Mouse (Mus musculus): ENCODE results near the gene Gse1. TPM values are rescaled to one million over a fixed set of nuclear protein-coding genes. Genes with fewer than 3 reads are reported as not detected.
"Not testable (repeated sequence)": the region's sequence is repeated elsewhere in the genome, so short reads cannot be mapped to it uniquely, and the experiment has no call there.

The Gse1 gene
- polyA plus RNA-seq, 1 experiment from 2014 or later = 17.8 TPM

DNA sequence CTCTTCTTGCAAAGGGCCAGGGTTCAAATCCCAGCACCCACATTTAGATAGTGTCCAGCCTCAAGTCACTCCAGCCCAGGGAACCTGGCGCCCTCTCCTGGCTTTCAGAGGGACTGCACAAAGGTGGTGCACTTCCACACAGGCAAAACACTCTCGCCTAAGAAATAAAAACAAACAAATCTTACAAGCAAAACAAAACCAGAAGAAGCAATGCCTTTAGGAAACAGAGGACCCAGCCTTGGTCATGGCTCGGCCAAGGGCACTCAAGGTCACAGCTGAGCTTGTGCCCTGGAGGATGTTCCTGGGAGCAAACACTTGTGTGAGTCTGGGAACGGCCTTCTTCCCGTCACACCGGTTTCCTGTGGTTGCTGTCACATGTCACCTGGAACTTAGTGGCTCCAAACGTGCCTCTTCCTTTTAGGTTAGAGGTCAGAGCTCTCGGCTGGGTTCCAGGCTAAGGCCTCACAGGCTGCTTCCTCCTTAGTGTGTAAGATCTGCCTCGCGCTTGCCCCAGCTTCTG is 135.4 kb downstream of the Gse1 start:
- DNase-seq (ENCODE audit: low spot score) (no peak), ATAC-seq (ENCODE audit: low FRiP score) (no peak)
- H3K4me1 ChIP-seq (replicated peaks; ENCODE audit: control insufficient read depth, insufficient read depth, low read length) = peaks cover 10% of the 10 kb centered on the region
- WGBS = 52% methylated on average over 10 of the region's 10 CpGs
- H3K4me3 ChIP-seq (ENCODE audit: low read depth, low read length) = no peak overlapping the region
- no peaks in the 10 kb centered on the region for H3K27me3 ChIP-seq (ENCODE audit: control insufficient read depth, insufficient read depth, low read length)
- H3K9ac ChIP-seq (ENCODE audit: low read depth, low read length) = no peak overlapping the region
- H3K27ac ChIP-seq (ENCODE audit: low read depth, low read length) = no peak overlapping the region
- no peaks in the 10 kb centered on the region for H3K9me3 ChIP-seq (ENCODE audit: control insufficient read depth, low read length)
- H3K36me3 ChIP-seq (ENCODE audit: control insufficient read depth, insufficient read depth, low read length) = no peaks in the 10 kb centered on the region
- H3K4me2 ChIP-seq (replicated peaks; ENCODE audit: low read depth, low read length) = no peak overlapping the region

- DNase-seq (ENCODE audit: low spot score) (no peak), ATAC-seq (ENCODE audit: low FRiP score) (no peak)
- 37% methylated on average over 7 of the region's 7 CpGs for WGBS
- H3K27ac ChIP-seq (ENCODE audit: low read depth, low read length) = no peak overlapping the region
- no peaks in the 10 kb centered on the region for H3K36me3 ChIP-seq (ENCODE audit: control insufficient read depth, insufficient read depth, low read length)
- H3K9me3 ChIP-seq (ENCODE audit: control insufficient read depth, low read length) = no peaks in the 10 kb centered on the region
- no peak overlapping the region for H3K9ac ChIP-seq (ENCODE audit: low read depth, low read length)
- H3K4me2 ChIP-seq (replicated peaks; ENCODE audit: low read depth, low read length) = no peak overlapping the region
- H3K4me3 ChIP-seq (ENCODE audit: low read depth, low read length) = no peak overlapping the region
- H3K4me1 ChIP-seq (replicated peaks; ENCODE audit: control insufficient read depth, insufficient read depth, low read length) = peaks cover 14% of the 10 kb centered on the region
- no peaks in the 10 kb centered on the region for H3K27me3 ChIP-seq (ENCODE audit: control insufficient read depth, insufficient read depth, low read length)
Observed at GRCm38 (mm10) chr8:120364093-120364725, 136.0 kb downstream of the Gse1 start.

- Histone ChIP-seq H3K4me2 (replicated peaks; ENCODE audit: low read depth, low read length) (no peak overlapping the region), H3K9me3 (ENCODE audit: control insufficient read depth, low read length) (no peaks in the 10 kb centered on the region), H3K27ac (ENCODE audit: low read depth, low read length) (no peak overlapping the region), H3K4me1 (replicated peaks; ENCODE audit: control insufficient read depth, insufficient read depth, low read length) (peaks cover 16% of the 10 kb centered on the region), H3K27me3 (ENCODE audit: control insufficient read depth, insufficient read depth, low read length) (no peaks in the 10 kb centered on the region), H3K9ac (ENCODE audit: low read depth, low read length) (no peak overlapping the region), H3K36me3 (ENCODE audit: control insufficient read depth, insufficient read depth, low read length) (no peaks in the 10 kb centered on the region), H3K4me3 (ENCODE audit: low read depth, low read length) (no peak overlapping the region)
- 82% methylated on average over 6 of the region's 6 CpGs for WGBS
- ATAC-seq (ENCODE audit: low FRiP score) (no peak), DNase-seq (ENCODE audit: low spot score) (no peak)
Observed at GRCm38 (mm10) chr8:120366840-120367239, 138.6 kb downstream of the Gse1 start.

DNA sequence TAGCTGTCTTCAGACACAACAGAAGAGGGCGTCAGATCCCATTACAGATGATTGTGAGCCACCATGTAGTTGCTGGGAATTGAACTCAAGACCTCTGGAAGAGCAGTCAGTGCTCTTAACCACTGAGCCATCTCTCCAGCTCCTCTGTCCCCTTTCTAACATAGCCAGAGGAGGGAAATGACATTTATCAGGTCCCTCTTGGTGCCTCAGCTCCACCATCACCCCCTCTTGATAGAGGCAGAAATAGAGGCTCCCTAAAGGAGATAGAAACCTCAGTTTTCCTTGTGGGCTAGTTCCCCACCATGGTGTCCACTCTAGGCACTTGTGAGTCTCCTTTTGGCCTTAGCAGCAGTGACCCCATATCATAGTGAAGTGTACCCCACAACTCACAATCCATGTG is 139.9 kb downstream of the Gse1 start:
- 79% methylated on average over 1 of the region's 1 CpGs for WGBS
- H3K9me3 ChIP-seq (ENCODE audit: control insufficient read depth, low read length); H3K27me3 ChIP-seq (ENCODE audit: control insufficient read depth, insufficient read depth, low read length); ATAC-seq (ENCODE audit: low FRiP score); H3K27ac ChIP-seq (ENCODE audit: low read depth, low read length); H3K4me3 ChIP-seq (ENCODE audit: low read depth, low read length); H3K4me2 ChIP-seq (replicated peaks; ENCODE audit: low read depth, low read length); H3K9ac ChIP-seq (ENCODE audit: low read depth, low read length); H3K36me3 ChIP-seq (ENCODE audit: control insufficient read depth, insufficient read depth, low read length); DNase-seq (ENCODE audit: low spot score): not testable (repeated sequence)
- H3K4me1 ChIP-seq (replicated peaks; ENCODE audit: control insufficient read depth, insufficient read depth, low read length) = peaks cover 16% of the 10 kb centered on the region

DNA sequence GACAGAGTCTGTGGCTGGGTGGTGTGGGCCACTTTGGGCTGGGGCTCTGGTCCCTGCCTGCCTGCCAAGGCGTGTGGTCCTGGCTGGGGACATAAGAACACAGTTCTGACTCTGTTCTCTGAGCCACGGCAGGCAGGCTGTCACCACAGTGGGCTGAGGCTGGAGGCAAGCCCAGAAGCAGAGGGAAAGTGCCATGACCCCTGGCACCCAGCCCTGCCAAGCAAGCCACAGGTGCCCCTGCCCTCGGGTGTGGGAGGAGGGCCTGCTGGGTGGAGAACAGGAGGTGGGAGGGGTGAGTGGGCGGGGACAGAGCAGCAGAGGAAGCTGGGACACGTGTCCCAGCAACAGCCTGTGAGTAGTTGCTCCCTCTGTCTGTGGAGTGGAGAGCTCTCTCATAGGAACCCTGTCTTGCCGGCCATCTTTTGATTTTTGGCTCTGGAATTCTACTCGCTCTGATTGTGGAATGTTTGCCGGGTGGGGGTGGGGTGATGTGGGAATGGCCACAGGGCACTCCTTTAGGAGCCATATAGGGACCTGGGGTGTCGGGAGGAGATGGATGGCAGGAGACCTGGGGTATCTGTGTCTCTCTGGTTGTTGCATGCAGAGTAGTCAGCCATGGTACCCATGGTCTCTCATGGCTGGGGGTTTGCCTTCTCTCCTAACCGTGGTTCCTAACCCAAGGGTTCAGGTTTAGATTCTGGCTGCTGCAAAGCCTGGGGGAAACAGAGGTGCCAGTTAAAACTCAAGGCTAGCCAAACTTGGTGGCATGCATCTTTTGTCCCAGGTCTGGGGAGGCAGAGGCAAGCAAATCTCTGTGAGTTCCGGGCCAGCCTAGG is 140.8 kb downstream of the Gse1 start:
- no peaks in the 10 kb centered on the region for H3K9me3 ChIP-seq (ENCODE audit: control insufficient read depth, low read length)
- H3K27me3 ChIP-seq (ENCODE audit: control insufficient read depth, insufficient read depth, low read length) = no peaks in the 10 kb centered on the region
- DNase-seq (ENCODE audit: low spot score) = no peak
- 33% methylated on average over 11 of the region's 11 CpGs for WGBS
- no peak overlapping the region for H3K4me3 ChIP-seq (ENCODE audit: low read depth, low read length)
- ATAC-seq (ENCODE audit: low FRiP score) = peak; percentile 31; the same call in 1 of the 2 replicates
- H3K27ac ChIP-seq (ENCODE audit: low read depth, low read length) = peak overlapping the region; percentile 11; the same call in 1 of the 2 replicates
- H3K9ac ChIP-seq (ENCODE audit: low read depth, low read length) = no peak overlapping the region
- H3K4me2 ChIP-seq (replicated peaks; ENCODE audit: low read depth, low read length) = no peak overlapping the region
- peaks cover 20% of the 10 kb centered on the region for H3K4me1 ChIP-seq (replicated peaks; ENCODE audit: control insufficient read depth, insufficient read depth, low read length)
- H3K36me3 ChIP-seq (ENCODE audit: control insufficient read depth, insufficient read depth, low read length) = no peaks in the 10 kb centered on the region

DNA sequence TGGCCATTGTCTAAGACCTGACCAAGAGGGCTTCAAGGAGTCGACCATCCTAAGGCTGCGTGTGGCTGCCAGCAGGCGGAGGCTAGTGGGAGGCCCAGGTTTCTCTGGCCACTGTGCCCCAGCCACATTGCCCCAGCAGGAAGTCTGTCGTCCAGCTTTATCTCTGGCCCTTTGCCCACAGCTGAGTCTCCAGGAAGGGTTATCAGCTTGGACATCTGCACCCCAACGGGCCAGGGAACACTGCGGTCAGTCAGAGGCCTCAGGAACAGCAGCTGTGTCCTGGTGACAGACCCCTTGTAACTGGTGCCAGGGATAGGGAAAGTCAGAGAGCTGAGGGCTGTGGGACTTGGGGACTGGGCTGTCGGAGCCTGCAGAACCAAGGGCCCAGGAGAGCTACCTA is 141.7 kb downstream of the Gse1 start:
- Histone ChIP-seq H3K4me2 (replicated peaks; ENCODE audit: low read depth, low read length) (no peak overlapping the region), H3K9ac (ENCODE audit: low read depth, low read length) (no peak overlapping the region), H3K27me3 (ENCODE audit: control insufficient read depth, insufficient read depth, low read length) (no peaks in the 10 kb centered on the region), H3K27ac (ENCODE audit: low read depth, low read length) (peak overlapping the region; percentile 47), H3K9me3 (ENCODE audit: control insufficient read depth, low read length) (no peaks in the 10 kb centered on the region), H3K4me1 (replicated peaks; ENCODE audit: control insufficient read depth, insufficient read depth, low read length) (peaks cover 24% of the 10 kb centered on the region), H3K36me3 (ENCODE audit: control insufficient read depth, insufficient read depth, low read length) (no peaks in the 10 kb centered on the region), H3K4me3 (ENCODE audit: low read depth, low read length) (no peak overlapping the region)
- DNase-seq (ENCODE audit: low spot score) (no peak), ATAC-seq (ENCODE audit: low FRiP score) (no peak)
- 60% methylated on average over 7 of the region's 7 CpGs for WGBS

DNA sequence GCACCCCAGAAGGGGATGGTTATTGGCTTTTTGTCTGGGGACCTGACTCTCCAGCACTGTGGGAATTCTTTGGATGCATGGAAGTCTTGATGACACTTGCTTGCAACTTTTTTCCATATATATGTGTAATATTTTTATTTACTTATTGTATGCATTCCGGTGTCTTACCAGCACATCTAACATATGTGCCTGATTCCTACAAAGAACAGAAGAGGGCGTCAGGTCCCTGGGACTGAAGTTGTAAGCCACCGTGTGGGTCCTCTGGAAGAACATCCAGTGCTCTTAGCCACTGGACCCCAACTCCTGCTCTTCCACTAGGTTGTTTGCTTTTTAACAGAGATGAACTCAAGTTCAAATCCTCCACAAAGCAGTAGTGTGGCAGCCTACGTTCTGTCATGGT is 142.2 kb downstream of the Gse1 start:
- Histone ChIP-seq H3K9me3 (ENCODE audit: control insufficient read depth, low read length) (no peaks in the 10 kb centered on the region), H3K4me3 (ENCODE audit: low read depth, low read length) (no peak overlapping the region), H3K9ac (ENCODE audit: low read depth, low read length) (no peak overlapping the region), H3K27ac (ENCODE audit: low read depth, low read length) (peak overlapping the region; percentile 47; the same call in 1 of the 2 replicates), H3K4me2 (replicated peaks; ENCODE audit: low read depth, low read length) (no peak overlapping the region), H3K4me1 (replicated peaks; ENCODE audit: control insufficient read depth, insufficient read depth, low read length) (peaks cover 29% of the 10 kb centered on the region), H3K36me3 (ENCODE audit: control insufficient read depth, insufficient read depth, low read length) (no peaks in the 10 kb centered on the region), H3K27me3 (ENCODE audit: control insufficient read depth, insufficient read depth, low read length) (no peaks in the 10 kb centered on the region)
- ATAC-seq (ENCODE audit: low FRiP score) (no peak), DNase-seq (ENCODE audit: low spot score) (no peak)
- 71% methylated on average over 4 of the region's 4 CpGs for WGBS

GRCm38 (mm10) chr8:120371146-120371545 is 142.9 kb downstream of the Gse1 start:
- no peak overlapping the region for H3K4me3 ChIP-seq (ENCODE audit: low read depth, low read length)
- DNase-seq (ENCODE audit: low spot score) (no peak), ATAC-seq (ENCODE audit: low FRiP score) (no peak)
- no peaks in the 10 kb centered on the region for H3K27me3 ChIP-seq (ENCODE audit: control insufficient read depth, insufficient read depth, low read length)
- H3K9me3 ChIP-seq (ENCODE audit: control insufficient read depth, low read length) = no peaks in the 10 kb centered on the region
- H3K36me3 ChIP-seq (ENCODE audit: control insufficient read depth, insufficient read depth, low read length) = no peaks in the 10 kb centered on the region
- H3K27ac ChIP-seq (ENCODE audit: low read depth, low read length) = no peak overlapping the region
- H3K9ac ChIP-seq (ENCODE audit: low read depth, low read length) = no peak overlapping the region
- H3K4me2 ChIP-seq (replicated peaks; ENCODE audit: low read depth, low read length) = no peak overlapping the region
- H3K4me1 ChIP-seq (replicated peaks; ENCODE audit: control insufficient read depth, insufficient read depth, low read length) = peaks cover 30% of the 10 kb centered on the region
- 74% methylated on average over 5 of the region's 5 CpGs for WGBS

Data from hindbrain, embryonic 11.5 days (tissue).